Mouse (Mus musculus) ES-Bruce4 (cell line): ENCODE data around the gene Cdkl1. TPM values are rescaled to one million over a fixed set of nuclear protein-coding genes. Genes with fewer than 3 reads are reported as not detected.
A peak's percentile ranks its signal among the peaks of the same experiment; 100 is the strongest.

ENCODE experiments used
- H3K27ac ChIP-seq: 2 replicates; pipeline ENCODE4 v1.5.1; 2012; ENCODE audit warnings: low read length, inconsistent platforms; ENCODE audit not compliant: insufficient read depth
- H3K27me3 ChIP-seq: 2 replicates; pipeline ENCODE4 v1.6.1; 2012; ENCODE audit warnings: mild to moderate bottlenecking, low read length, inconsistent platforms; ENCODE audit not compliant: control insufficient read depth, poor library complexity, insufficient read depth, severe bottlenecking
- H3K36me3 ChIP-seq: 2 replicates; pipeline ENCODE4 v1.6.1; 2012; ENCODE audit warnings: inconsistent platforms, mild to moderate bottlenecking, low read length, moderate library complexity; ENCODE audit not compliant: control insufficient read depth, poor library complexity, insufficient read depth, severe bottlenecking
- H3K4me1 ChIP-seq: one replicate; pipeline ENCODE4 v1.8.1; 2011; ENCODE audit warnings: low read length; ENCODE audit not compliant: control insufficient read depth, insufficient read depth
- H3K4me3 ChIP-seq: 2 replicates; pipeline ENCODE4 v1.5.1; 2011; ENCODE audit warnings: low read depth, mild to moderate bottlenecking, low read length
- H3K9ac ChIP-seq: 2 replicates; pipeline ENCODE4 v1.6.1; 2012; ENCODE audit warnings: low read depth, mild to moderate bottlenecking, inconsistent platforms; ENCODE audit not compliant: poor library complexity, severe bottlenecking
- H3K9me3 ChIP-seq: replicated peaks from 2 replicates; pipeline ENCODE4 v1.6.1; 2012; ENCODE audit warnings: mild to moderate bottlenecking, low read length, inconsistent platforms; ENCODE audit not compliant: control insufficient read depth, poor library complexity, insufficient read depth, severe bottlenecking
- CTCF ChIP-seq: IDR thresholded peaks from one replicate; pipeline ENCODE4 v1.8.1; 2011; ENCODE audit warnings: low read depth, low read length
- EP300 ChIP-seq: IDR thresholded peaks from 2 replicates; pipeline ENCODE4 v1.6.1; 2011; ENCODE audit warnings: low read depth, low read length; ENCODE audit not compliant: insufficient read depth
- POLR2A ChIP-seq: IDR thresholded peaks from one replicate; pipeline ENCODE4 v1.8.1; 2011; ENCODE audit warnings: low read length; ENCODE audit not compliant: insufficient read depth
- polyA plus RNA-seq: library from polyadenylated mRNA; stranded (reverse); fragments of >200 nt; gene quantifications from 2 replicates; pipeline ENCODE4 v1.2.4, GENCODE M21; 2011; ENCODE audit warnings: low read depth; ENCODE audit not compliant: missing spikeins, insufficient read depth, insufficient read length

Gene Cdkl1
- polyA plus RNA-seq, 1 experiment: 2.8 TPM

DNA sequence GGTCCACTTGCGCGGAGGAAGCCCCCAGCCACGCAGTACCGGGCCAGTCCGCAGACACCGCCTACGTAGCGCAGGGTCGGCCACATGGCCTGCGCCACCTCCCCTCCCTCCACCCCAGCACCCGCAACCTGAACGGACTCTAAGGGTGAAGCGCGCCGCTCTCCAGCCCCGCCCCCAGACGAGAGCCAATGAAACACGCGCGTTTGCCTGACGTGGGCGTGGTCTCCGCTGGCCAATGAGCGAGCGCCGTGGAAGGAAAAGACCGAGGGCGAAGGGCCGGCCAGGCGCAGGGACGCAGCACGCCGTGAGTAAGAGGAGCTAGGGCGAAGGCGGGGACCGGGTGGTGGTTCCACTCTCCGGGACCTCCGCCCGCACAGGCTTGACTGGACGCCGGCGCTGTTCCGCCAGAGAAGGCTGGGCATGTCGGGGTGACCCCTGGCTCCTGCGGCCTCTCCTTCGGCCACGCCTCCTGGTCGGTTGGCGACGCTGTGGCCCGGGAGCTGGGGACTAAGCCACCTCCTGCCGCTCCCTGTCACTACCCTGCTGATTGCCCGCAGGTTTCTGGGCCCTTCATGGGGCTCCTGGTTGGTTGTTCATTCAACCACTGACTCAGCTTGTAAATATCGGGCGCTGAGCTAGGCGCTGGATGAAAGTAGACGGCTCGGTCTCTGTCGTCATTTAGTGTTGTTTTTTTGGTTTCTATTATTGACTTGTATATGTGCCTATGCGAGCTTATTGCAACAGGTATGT, 66.2 kb downstream of the Cdkl1 start, which contains the start of the genes L2hgdh and Atp5s:
L2hgdh (minus strand) TSS at position 163 of the 750 bp plus-strand sequence.
Atp5s (plus strand) TSS at position 240 of the 750 bp plus-strand sequence.
- Histone ChIP-seq H3K9ac (peak within 1 kb of the TSS; percentile 68), H3K36me3 (peaks cover 12% of the 10 kb centered on the region), H3K27me3 (no peaks in the 10 kb centered on the region), H3K27ac (peak within 1 kb of the TSS; percentile 23), H3K9me3 (peaks cover 21% of the 10 kb centered on the region), H3K4me1 (peaks cover 3% of the 10 kb centered on the region), H3K4me3 (peak within 1 kb of the TSS; percentile 89)
- TF ChIP-seq POLR2A (peak; percentile 94), CTCF (no peak)

DNA sequence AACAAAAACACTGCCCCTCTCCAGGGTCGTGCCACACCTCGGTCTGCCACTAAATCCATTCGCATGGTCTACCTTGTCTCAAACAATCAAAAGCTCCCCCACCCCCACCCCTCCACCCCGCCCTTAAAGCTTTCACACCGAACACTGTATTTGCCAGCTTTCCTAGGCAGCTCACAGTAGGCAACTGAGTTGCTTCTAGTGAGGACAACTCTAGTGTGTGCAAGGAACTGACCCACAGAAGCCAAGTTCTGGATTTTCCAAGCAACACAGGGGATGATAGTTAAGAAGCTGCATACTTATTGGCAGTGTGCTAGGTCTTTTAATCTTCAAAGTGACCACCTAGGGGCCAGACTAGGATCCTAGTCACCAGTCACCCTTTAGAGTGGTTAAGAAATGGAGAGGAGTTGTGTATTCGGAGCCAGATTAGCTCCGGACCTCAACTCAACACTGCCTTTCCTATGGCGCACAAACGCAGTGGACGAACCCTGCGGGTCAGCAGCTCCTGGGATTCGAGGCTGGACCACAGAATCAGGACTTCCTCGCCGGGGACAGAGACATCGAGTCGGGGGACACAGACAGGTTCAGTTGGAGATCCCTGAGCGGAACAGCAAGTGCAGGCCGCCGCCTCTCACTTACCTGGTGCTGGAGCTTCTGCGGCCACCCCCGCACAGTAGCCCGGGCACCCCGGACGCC, 66.9 kb downstream of the Cdkl1 start:
- Histone ChIP-seq H3K27me3 (no peaks in the 10 kb centered on the region), H3K4me3 (peak overlapping the region; percentile 89), H3K36me3 (peaks cover 12% of the 10 kb centered on the region), H3K9ac (peak overlapping the region; percentile 45), H3K9me3 (peaks cover 28% of the 10 kb centered on the region), H3K4me1 (peaks cover 2% of the 10 kb centered on the region), H3K27ac (no peak overlapping the region)
- no peak for TF ChIP-seq EP300
- no peak for TF ChIP-seq POLR2A
- TF ChIP-seq CTCF: no peak

DNA sequence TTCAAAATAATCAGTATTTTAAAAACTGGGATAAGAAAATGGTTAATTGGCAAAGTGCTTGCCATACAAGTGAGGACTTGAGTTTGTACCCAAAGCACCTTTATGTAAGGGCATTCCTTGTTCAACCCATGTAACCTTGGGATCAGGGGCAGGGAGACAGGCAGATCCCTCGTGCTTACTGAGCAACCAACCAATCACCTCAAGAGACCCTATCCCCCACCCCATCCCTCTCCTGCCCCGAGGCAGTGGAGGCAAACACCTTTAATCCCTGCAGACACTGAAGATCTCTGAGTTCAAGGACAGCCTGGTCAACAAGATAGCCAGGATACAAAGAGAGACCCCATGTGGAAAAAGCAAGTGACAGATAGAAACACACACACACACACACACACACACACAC, 67.7 kb downstream of the Cdkl1 start:
- peaks cover 12% of the 10 kb centered on the region for H3K36me3 ChIP-seq
- no peaks in the 10 kb centered on the region for H3K27me3 ChIP-seq
- no peak overlapping the region for H3K9ac ChIP-seq
- peaks cover 2% of the 10 kb centered on the region for H3K4me1 ChIP-seq
- no peak for TF ChIP-seq POLR2A
- TF ChIP-seq CTCF: no peak
- no peak for TF ChIP-seq EP300
- peak overlapping the region; percentile 89 for H3K4me3 ChIP-seq
- H3K27ac ChIP-seq: no peak overlapping the region
- H3K9me3 ChIP-seq: peaks cover 34% of the 10 kb centered on the region

DNA sequence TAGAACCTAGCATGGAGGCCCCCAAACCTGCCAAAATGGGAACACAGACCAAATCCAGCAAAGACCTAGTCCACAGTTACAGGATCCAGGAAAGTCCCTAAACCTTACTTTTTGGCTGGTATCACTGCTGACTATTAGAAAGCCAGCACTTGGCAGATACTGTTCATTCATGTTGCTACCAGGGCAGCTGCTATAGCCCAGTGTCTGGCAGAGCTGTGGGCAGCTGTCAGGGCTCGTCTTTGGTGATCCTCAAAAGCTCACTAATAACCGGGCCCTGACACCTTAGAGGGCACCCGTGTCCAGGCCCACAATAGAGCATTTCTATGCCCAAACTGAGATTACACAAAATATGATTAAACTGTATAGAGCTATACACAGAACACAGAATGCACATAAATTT, 68.2 kb downstream of the Cdkl1 start:
- Histone ChIP-seq H3K27ac (no peak overlapping the region), H3K27me3 (no peaks in the 10 kb centered on the region), H3K9me3 (peaks cover 39% of the 10 kb centered on the region), H3K36me3 (peaks cover 16% of the 10 kb centered on the region), H3K9ac (no peak overlapping the region), H3K4me3 (no peak overlapping the region), H3K4me1 (peaks cover 2% of the 10 kb centered on the region)
- TF ChIP-seq CTCF (no peak), EP300 (no peak), POLR2A (no peak)

DNA sequence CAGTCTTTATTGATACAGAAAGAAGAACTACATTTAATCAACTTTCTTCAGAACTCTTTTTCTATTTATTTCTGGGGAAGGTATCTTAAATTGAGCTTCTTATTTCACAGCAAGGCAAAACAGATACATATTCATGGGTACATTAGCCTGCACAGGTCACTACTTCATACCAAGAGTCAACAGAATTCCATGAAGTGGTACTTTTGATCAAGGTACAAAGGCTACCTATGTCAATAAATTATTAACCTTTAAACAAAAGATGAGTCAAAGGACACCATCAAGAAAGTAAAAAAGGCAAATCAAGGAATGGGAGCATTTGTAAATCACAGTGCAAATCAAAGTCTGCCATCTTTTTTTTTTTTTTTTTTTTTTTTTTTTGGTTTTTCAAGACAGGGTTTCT, 77.4 kb downstream of the Cdkl1 start:
- peaks cover 8% of the 10 kb centered on the region for H3K36me3 ChIP-seq
- TF ChIP-seq EP300: no peak

More for the DNA sequence above, 77.4 kb downstream of the Cdkl1 start:
- no peak overlapping the region for H3K9ac ChIP-seq
- no peak overlapping the region for H3K4me3 ChIP-seq
- no peaks in the 10 kb centered on the region for H3K27me3 ChIP-seq
- H3K27ac ChIP-seq: no peak overlapping the region
- peaks cover 24% of the 10 kb centered on the region for H3K9me3 ChIP-seq
- H3K4me1 ChIP-seq: no peaks in the 10 kb centered on the region
